Mouse (Mus musculus) spleen, adult 2 months (tissue): Measurements from ENCODE around the gene Tenm2. TPM values are rescaled to one million over a fixed set of nuclear protein-coding genes. Genes with fewer than 3 reads are reported as not detected.

ENCODE experiments used
- DNase-seq, 2 experiments: peaks; one replicate each; pipeline versions ENCODE4 v3.0.0 to v3.0.0-alpha.2; 2012 to 2021; ENCODE audit warnings: low spot score in 2 of 2, low read depth in 1 of 2
- H3K27ac ChIP-seq: fragments of 200-500 bp; 2 replicates; pipeline ENCODE4 v1.5.1; 2012; ENCODE audit warnings: low read length, inconsistent platforms; ENCODE audit not compliant: insufficient read depth
- H3K27me3 ChIP-seq: fragments of 200-500 bp; 2 replicates; pipeline ENCODE4 v1.6.1; 2012; ENCODE audit warnings: mild to moderate bottlenecking, moderate library complexity, low read length, inconsistent platforms; ENCODE audit not compliant: control insufficient read depth, insufficient read depth
- H3K36me3 ChIP-seq: fragments of 200-500 bp; 2 replicates; pipeline ENCODE4 v1.6.1; 2012; ENCODE audit warnings: mild to moderate bottlenecking, low read length, inconsistent platforms; ENCODE audit not compliant: control insufficient read depth, insufficient read depth
- H3K4me1 ChIP-seq: fragments of 200-500 bp; 2 replicates; pipeline ENCODE4 v1.6.1; 2011; ENCODE audit warnings: inconsistent platforms; ENCODE audit not compliant: control insufficient read depth, insufficient read depth, insufficient read length
- H3K4me3 ChIP-seq: fragments of 200-500 bp; 2 replicates; pipeline ENCODE4 v1.5.1; 2011; ENCODE audit warnings: mild to moderate bottlenecking, inconsistent platforms; ENCODE audit not compliant: insufficient read depth, insufficient read length; ENCODE audit errors: extremely low read depth
- CTCF ChIP-seq: fragments of 200-500 bp; IDR thresholded peaks from 2 replicates; pipeline ENCODE4 v1.5.1; 2011; ENCODE audit warnings: mild to moderate bottlenecking, inconsistent platforms; ENCODE audit not compliant: insufficient read depth, insufficient read length, insufficient replicate concordance; ENCODE audit errors: extremely low read depth
- POLR2A ChIP-seq: fragments of 200-500 bp; IDR thresholded peaks from 2 replicates; pipeline ENCODE4 v1.6.1; 2011; ENCODE audit warnings: low read depth, low read length, inconsistent platforms
- WGBS: fragments of 180-500 bp; shearing (Covaris S2); methylation state at CpG from one replicate; pipeline ENCODE4 v1.1.7; 2018; 5-methylcytosine and 5-hydroxymethylcytosine counted together
- polyA plus RNA-seq: library from polyadenylated mRNA; depleted of rRNA; stranded (reverse); fragments of >200 nt; gene quantifications from 2 replicates; pipeline ENCODE4 v1.2.3, GENCODE M21; 2012

The Tenm2 gene
- polyA plus RNA-seq, 1 experiment = 0.06 TPM

GRCm38 (mm10) chr11:37039283-37039682, 196.5 kb downstream of the Tenm2 start:
- no peak for TF ChIP-seq POLR2A
- no peak overlapping the region for H3K4me3 ChIP-seq
- no peaks in the 10 kb centered on the region for H3K27me3 ChIP-seq
- no peaks in the 10 kb centered on the region for H3K4me1 ChIP-seq
- no peak for DNase-seq
- H3K36me3 ChIP-seq = no peaks in the 10 kb centered on the region
- no peak overlapping the region for H3K27ac ChIP-seq
- WGBS = 59% methylated on average over 3 of the region's 3 CpGs

DNA sequence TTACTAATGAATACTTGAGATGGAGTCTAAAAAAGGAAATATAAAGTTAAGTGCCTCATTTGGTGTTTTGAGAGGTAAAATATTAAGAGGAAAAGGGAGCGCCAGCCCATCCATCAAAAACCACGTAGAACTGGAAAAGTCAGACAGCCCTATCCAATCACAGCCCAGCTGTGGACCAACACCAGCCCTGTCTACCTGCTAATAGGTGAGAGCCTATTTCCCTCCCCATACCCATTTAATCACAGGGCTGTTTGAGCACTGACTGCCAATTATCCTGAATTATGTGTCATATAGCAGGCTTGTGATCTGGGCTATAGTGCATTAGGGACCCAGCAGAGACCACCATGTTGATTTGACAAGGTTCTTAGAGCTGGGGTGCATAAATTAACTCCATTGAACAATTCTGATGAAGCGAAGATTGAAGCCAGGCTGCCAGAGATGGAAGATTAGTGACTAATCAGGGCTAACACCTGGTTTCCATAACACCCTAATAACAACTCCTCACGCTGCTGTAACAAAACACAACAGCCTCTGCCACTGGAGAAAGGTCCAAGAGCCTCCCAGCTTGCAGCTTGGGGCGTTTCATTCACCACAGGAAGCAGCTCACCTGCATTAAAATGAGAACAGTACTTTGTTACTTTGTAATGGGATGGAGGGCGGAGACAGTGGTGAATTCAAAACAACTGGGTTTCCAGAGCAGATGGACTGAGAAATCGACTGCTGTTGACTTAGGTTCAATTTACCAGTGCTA, 204.3 kb downstream of the Tenm2 start:
- H3K36me3 ChIP-seq = no peaks in the 10 kb centered on the region
- no peak overlapping the region for H3K4me3 ChIP-seq
- H3K27me3 ChIP-seq = no peaks in the 10 kb centered on the region
- DNase-seq = no peak
- no peaks in the 10 kb centered on the region for H3K4me1 ChIP-seq
- TF ChIP-seq CTCF (no peak), POLR2A (no peak)
- no peak overlapping the region for H3K27ac ChIP-seq
- 60% methylated on average over 7 of the region's 7 CpGs for WGBS

GRCm38 (mm10) chr11:37011900-37012299, 223.9 kb downstream of the Tenm2 start:
- no peaks in the 10 kb centered on the region for H3K27me3 ChIP-seq
- no peak overlapping the region for H3K27ac ChIP-seq
- 84% methylated on average over 1 of the region's 1 CpGs for WGBS
- no peaks in the 10 kb centered on the region for H3K36me3 ChIP-seq
- TF ChIP-seq POLR2A (no peak), CTCF (no peak)
- no peak for DNase-seq
- H3K4me3 ChIP-seq = no peak overlapping the region
- no peaks in the 10 kb centered on the region for H3K4me1 ChIP-seq

GRCm38 (mm10) chr11:37009243-37009642, 226.5 kb downstream of the Tenm2 start:
- Histone ChIP-seq H3K27me3 (no peaks in the 10 kb centered on the region), H3K27ac (no peak overlapping the region), H3K4me3 (no peak overlapping the region), H3K4me1 (no peaks in the 10 kb centered on the region), H3K36me3 (no peaks in the 10 kb centered on the region)
- 82% methylated on average over 1 of the region's 1 CpGs for WGBS
- TF ChIP-seq POLR2A (no peak), CTCF (no peak)
- no peak for DNase-seq

DNA sequence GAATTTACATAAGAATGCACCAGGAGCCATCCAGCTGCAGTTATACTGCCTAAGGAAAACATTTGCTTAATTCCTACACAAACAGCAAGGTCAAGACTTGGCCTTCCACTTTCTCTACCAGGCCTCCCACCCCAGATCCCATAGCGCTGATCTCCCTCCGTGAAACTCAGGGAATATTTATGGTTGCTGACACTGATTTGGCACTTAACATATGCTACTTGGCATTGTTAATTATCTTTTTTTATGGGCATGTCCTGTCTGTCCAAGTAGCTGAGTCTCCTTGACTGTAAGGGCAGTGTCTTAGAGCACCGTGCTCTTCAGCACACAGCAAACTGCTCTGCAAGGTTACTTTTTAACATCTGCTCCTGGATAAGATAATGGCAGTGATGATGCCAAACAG, 238.1 kb downstream of the Tenm2 start:
- H3K27ac ChIP-seq = no peak overlapping the region
- DNase-seq = no peak
- 80% methylated on average over 3 of the region's 3 CpGs for WGBS
- H3K27me3 ChIP-seq = no peaks in the 10 kb centered on the region
- no peaks in the 10 kb centered on the region for H3K4me1 ChIP-seq
- TF ChIP-seq POLR2A (no peak), CTCF (no peak)
- H3K36me3 ChIP-seq = no peaks in the 10 kb centered on the region
- H3K4me3 ChIP-seq = no peak overlapping the region

GRCm38 (mm10) chr11:36990895-36991294, 244.9 kb downstream of the Tenm2 start:
- Histone ChIP-seq H3K4me1 (no peaks in the 10 kb centered on the region), H3K36me3 (no peaks in the 10 kb centered on the region), H3K4me3 (no peak overlapping the region), H3K27me3 (no peaks in the 10 kb centered on the region), H3K27ac (no peak overlapping the region)
- TF ChIP-seq CTCF = no peak
- no peak for TF ChIP-seq POLR2A
- no peak for DNase-seq
- WGBS = 66% methylated on average over 3 of the region's 3 CpGs

GRCm38 (mm10) chr11:36988776-36989565, 246.8 kb downstream of the Tenm2 start:
- no peak overlapping the region for H3K4me3 ChIP-seq
- DNase-seq = no peak
- H3K27me3 ChIP-seq = no peaks in the 10 kb centered on the region
- no peaks in the 10 kb centered on the region for H3K4me1 ChIP-seq
- no peak overlapping the region for H3K27ac ChIP-seq
- WGBS = 54% methylated on average over 5 of the region's 5 CpGs
- H3K36me3 ChIP-seq = no peaks in the 10 kb centered on the region
- TF ChIP-seq POLR2A (no peak), CTCF (no peak)
